ENCODE assay signal across 9 mouse cellular contexts in the genomic region with DNA sequence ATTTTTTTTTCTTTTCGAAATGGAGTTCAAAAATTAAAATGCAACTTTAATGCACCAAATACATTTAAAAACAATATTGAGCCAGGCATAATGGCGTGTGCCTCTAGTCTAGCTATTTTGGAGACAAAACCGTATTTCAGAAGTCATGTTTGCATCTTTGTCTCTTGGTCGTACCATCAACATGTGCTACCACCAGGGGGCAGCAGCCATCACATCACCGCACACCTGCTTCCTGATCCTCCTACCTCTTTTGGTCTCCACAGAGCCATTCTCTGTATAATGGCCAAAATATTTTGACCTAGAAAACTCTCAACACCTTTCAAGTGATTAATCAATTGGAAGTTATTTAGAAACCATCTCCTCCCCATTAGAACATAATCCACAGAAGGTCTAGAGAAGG.
DNase-seq lines count a peak whose midpoint lies in the region; ATAC-seq and TF ChIP-seq lines count a peak whose summit lies in the region.
"Had no signal": no experiment of that assay in that cellular context is flagged by ENCODE, and none has a peak within 500 bp of the region (broad histone marks: within the 10 kb centered on the region; RNA-seq: fewer than 3 reads in every experiment).

No protein-coding gene starts in this region.

- no peak overlapping the region for H3K4me2 ChIP-seq in stomach, postnatal 0 days (replicated peaks; ENCODE audit: low read depth)
- H3K4me2 ChIP-seq: lung, embryonic 15.5 days had no signal

- ATAC-seq in stomach, postnatal 0 days (ENCODE audit: low FRiP score, low TSS enrichment) = no peak

- no peak for TF ChIP-seq EP300 in stomach, postnatal 0 days (optimal IDR thresholded peaks at IDR 0.05)

- WGBS in stomach, postnatal 0 days = 22% methylated on average over 5 of the region's 5 CpGs

- H3K9me3 ChIP-seq in stomach, postnatal 0 days (ENCODE audit: control insufficient read depth, low read length) = no peaks in the 10 kb centered on the region
- H3K9me3 ChIP-seq: lung, embryonic 15.5 days had no signal

- no peaks in the 10 kb centered on the region for H3K4me1 ChIP-seq in stomach, postnatal 0 days (replicated peaks; ENCODE audit: control insufficient read depth, insufficient read depth)
- H3K4me1 ChIP-seq: lung, embryonic 15.5 days had no signal

- no peak overlapping the region for H3K4me3 ChIP-seq in stomach, postnatal 0 days (ENCODE audit: low read depth, low read length)
- H3K4me3 ChIP-seq: lung, embryonic 15.5 days had no signal

- H3K27ac ChIP-seq in stomach, postnatal 0 days (replicated peaks) = no peak overlapping the region
- H3K27ac ChIP-seq: lung, embryonic 15.5 days had no signal

- peak; percentile 20 for DNase-seq in gastrocnemius, adult 18-20 months (ENCODE audit: low spot score)
- no peak for DNase-seq in gastrocnemius, postnatal 25 days
- DNase-seq in ES-CJ7 (ENCODE audit: low read depth, low spot score) = peak; percentile 80
- peak; percentile 10 for DNase-seq in cerebellum, adult 11-12 months
- DNase-seq in frontal cortex, adult 2 months (ENCODE audit: extremely low spot score in 1 of 2, low spot score in 1 of 2) = peak; percentile 20 to 87
- DNase-seq in layer of hippocampus, adult 8-10 months (ENCODE audit: low spot score in 2 of 2) = peak; percentile 28 to 75
- peak; percentile 49 to 65 for DNase-seq in lung, postnatal 4 days
- peak; percentile 74 for DNase-seq in stomach, postnatal 0 days (ENCODE audit: low spot score)

- H3K9ac ChIP-seq in stomach, postnatal 0 days (ENCODE audit: low read length) = no peak overlapping the region
- H3K9ac ChIP-seq: lung, embryonic 15.5 days had no signal

- TF ChIP-seq CTCF in stomach, postnatal 0 days (IDR thresholded peaks at IDR 0.05; ENCODE audit: low read depth) = peak; percentile 89

- no peaks in the 10 kb centered on the region for H3K27me3 ChIP-seq in stomach, postnatal 0 days (ENCODE audit: control insufficient read depth, insufficient read depth, low read length)
- H3K27me3 ChIP-seq: lung, embryonic 15.5 days had no signal

- H3K36me3 ChIP-seq in stomach, postnatal 0 days (ENCODE audit: control insufficient read depth, insufficient read depth, low read length) = no peaks in the 10 kb centered on the region
- H3K36me3 ChIP-seq: lung, embryonic 15.5 days had no signal
